Comparison of ENCODE assay signal across 15 mouse cellular contexts in genomic region chr4:148523538-148523937, GRCm38 (mm10). TPM values are rescaled to one million over a fixed set of nuclear protein-coding genes. Genes with fewer than 3 reads are reported as not detected.
DNase-seq lines count a peak whose midpoint lies in the region; ATAC-seq lines count a peak whose summit lies in the region.
"Had no signal": no experiment of that assay in that cellular context is flagged by ENCODE, and none has a peak within 500 bp of the region (broad histone marks: within the 10 kb centered on the region; RNA-seq: fewer than 3 reads in every experiment).

No protein-coding gene starts in this region.

- peak; percentile 17 for DNase-seq in adrenal gland, postnatal 10 days
- DNase-seq in adrenal gland, adult 8-10 months, result no peak
- peak; percentile 33 for DNase-seq in kidney, postnatal 14 days
- no peak for DNase-seq in kidney, adult 8-10 months
- DNase-seq in 3T3-L1 (ENCODE audit: low read depth, low spot score), result peak; percentile 97
- no peak for DNase-seq in ovary, adult 18-20 months (ENCODE audit: low spot score)
- no peak for DNase-seq in layer of hippocampus, postnatal 10 days (ENCODE audit: low spot score in 2 of 2)
- DNase-seq: B cell, adult 2 months; cerebellum, adult 18-20 months; heart, postnatal 14 days; left cerebral cortex, postnatal 4 days; lung, postnatal 14 days; thymus, postnatal 4 days had no signal

- ATAC-seq in granulocyte monocyte progenitor cell, adult 5-6 weeks (replicated peaks; ENCODE audit: poor library complexity, severe bottlenecking), result 0 out of 2 replicates have a peak, but pooled peaks have one; percentile 27
- ATAC-seq: intestine, embryonic 16.5 days had no signal

RNA-seq across cellular contexts. Expression of gene Angptl7, which starts 23.3 kb away (rescaled TPM):
- total RNA-seq in adrenal gland, postnatal 10 days (2021), result 1 to 10 TPM; 1.6 to 2.1 TPM
- 1 to 10 TPM in 3 of 4 experiments, under 1 TPM in 1; 0.87 to 2.9 (median 1.4) TPM for total RNA-seq in adrenal gland, adult 8-10 months (2022)
- not detected in 2 replicates for total RNA-seq in granulocyte monocyte progenitor cell, adult 5-6 weeks (2014; fragmentation: Nextera tagmentation)
- total RNA-seq in granulocyte monocyte progenitor cell, adult 5-6 weeks (2017), result 0.39 TPM in 1 of 2 replicates, not detected in the other
- total RNA-seq in layer of hippocampus, postnatal 10 days (2021), result under 1 TPM; 0.20 to 0.21 TPM

RNA-seq across cellular contexts. Expression of gene Exosc10, which starts 34.7 kb away (rescaled TPM):
- 10 to 100 TPM; 45.7 to 55.6 TPM for total RNA-seq in adrenal gland, postnatal 10 days (2021)
- 10 to 100 TPM; 42.4 to 58.8 (median 51.5) TPM for total RNA-seq in adrenal gland, adult 8-10 months (2022)
- 63.9 and 80.2 TPM in 2 replicates for total RNA-seq in granulocyte monocyte progenitor cell, adult 5-6 weeks (2014; fragmentation: Nextera tagmentation)
- 57.7 and 62.5 TPM in 2 replicates for total RNA-seq in granulocyte monocyte progenitor cell, adult 5-6 weeks (2017)
- total RNA-seq in layer of hippocampus, postnatal 10 days (2021), result 10 to 100 TPM; 57.5 to 58.2 TPM

Comparison
In these comparisons a context has a peak if more than half of its experiments do, and no peak if none do; other contexts are left out.
1. DNase-seq: peak in adrenal gland, postnatal 10 days (single experiment), kidney, postnatal 14 days (single experiment) and 3T3-L1 (single experiment); none in adrenal gland, adult 8-10 months (single experiment), kidney, adult 8-10 months (0 of 2), ovary, adult 18-20 months (single experiment) and layer of hippocampus, postnatal 10 days (0 of 2).